Mouse (Mus musculus) frontal cortex, postnatal 25 days (tissue): ENCODE results near the gene Krcc1.
A peak's percentile ranks its signal among the peaks of the same experiment; 100 is the strongest.

Experiments
- DNase-seq, 2 experiments: peaks; one replicate each; pipeline ENCODE4 v3.0.0; 2022; ENCODE audit warnings: low spot score in 2 of 2

Gene Krcc1

DNA sequence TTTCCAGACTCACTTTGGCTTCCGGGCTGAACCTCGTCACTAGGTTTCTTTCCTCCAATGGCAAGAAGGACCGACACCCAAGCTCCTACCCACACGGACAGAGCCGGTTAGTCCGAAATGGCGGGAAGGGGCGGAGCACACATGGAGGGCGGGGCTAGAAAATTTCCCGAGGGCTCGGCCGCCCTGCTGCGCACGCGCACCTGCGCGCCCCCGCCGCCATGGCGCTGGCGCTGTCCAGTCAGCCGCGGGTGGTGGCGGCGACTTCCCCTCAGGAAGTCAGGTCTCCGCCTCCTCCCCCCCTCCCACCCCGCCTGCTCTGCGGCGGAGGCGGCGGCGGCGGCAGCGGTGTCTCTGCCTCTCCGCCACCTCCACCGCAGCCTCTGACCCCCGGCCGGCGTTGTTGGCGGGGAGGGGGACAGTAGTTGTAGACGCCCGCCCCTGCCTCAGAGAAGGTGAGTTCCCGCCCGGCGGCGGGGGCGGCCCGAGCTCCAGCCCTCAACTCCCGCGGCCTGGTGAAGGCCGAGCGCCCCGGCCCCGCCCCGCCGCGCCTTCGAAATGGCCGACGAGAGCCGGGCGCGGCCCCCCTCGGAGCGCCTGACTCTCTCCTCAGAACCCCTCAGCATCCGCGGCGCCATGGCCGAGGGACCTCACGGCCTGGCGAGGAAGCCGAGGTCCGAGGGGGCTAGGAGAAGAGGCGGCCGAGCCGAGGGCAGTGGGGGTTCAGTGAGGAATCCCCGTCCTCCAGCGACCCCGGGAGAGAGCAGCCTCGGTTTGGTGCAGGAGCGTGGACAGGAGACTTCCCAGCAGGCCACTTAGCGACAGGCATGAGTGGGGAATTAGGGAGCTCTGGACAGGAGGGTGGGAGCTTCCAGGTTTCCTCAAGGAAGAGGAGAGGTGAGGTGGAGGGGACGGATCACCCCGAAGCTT is at the start of gene Krcc1:
TSS of gene Krcc1 (plus strand) at position 289 of the 927 bp plus-strand sequence.
- peak; percentile 85 to 93 for DNase-seq

DNA sequence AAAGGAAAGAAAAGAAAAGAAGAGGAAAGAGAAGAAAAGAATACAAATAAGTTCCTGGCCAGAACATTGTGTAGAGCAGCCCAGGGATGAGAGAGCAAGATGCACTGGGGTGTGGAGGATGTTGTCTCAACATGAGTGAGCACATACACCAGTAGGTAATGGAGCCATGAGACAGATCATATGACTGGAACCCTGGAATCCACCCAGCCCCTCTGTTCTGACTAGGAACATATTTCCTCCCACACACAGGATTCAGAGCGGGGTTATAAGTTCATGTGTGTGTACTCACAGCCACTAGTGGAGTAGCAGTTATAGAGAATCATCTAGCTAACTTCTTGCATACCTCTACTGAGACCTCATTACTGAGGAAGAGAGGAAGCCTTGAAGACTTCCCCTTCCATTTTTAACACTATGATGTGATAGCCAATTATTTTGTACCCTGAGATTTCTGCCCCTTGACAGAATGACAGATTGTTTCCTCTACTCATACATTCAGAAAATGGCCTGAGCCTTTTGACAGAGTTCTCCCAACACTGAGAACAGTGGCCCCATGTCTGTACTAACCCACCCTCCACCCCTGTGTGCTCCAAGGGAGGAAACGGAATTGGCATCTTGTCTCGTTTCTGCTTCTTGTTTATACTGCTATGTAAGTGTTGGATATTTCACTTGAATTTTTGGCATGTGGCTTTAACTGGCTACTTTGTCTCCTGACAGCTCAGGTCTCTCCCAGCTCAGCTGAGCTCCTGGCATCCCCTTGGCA is 47.1 kb upstream of the Krcc1 start:
- DNase-seq, result no peak

DNA sequence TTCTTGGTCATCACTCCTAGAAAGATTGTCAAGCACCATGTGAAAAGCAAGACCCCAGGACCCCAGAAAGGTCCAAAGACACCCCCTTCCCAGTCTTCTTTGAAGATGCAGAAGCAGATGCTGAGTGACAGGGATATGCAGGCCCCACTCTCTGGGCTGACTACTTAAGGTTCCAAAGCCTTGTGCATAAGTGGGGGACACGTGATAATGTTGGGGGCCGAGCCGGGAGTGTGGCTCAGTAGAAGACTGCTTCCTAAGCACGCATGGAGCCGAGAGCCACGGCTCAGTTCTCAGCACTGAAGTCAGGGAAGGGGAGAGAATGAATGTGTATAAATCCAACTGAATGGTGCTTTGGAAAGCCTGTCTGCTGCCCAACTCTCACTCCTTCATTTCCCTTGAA is 44.9 kb upstream of the Krcc1 start:
- DNase-seq, result no peak

DNA sequence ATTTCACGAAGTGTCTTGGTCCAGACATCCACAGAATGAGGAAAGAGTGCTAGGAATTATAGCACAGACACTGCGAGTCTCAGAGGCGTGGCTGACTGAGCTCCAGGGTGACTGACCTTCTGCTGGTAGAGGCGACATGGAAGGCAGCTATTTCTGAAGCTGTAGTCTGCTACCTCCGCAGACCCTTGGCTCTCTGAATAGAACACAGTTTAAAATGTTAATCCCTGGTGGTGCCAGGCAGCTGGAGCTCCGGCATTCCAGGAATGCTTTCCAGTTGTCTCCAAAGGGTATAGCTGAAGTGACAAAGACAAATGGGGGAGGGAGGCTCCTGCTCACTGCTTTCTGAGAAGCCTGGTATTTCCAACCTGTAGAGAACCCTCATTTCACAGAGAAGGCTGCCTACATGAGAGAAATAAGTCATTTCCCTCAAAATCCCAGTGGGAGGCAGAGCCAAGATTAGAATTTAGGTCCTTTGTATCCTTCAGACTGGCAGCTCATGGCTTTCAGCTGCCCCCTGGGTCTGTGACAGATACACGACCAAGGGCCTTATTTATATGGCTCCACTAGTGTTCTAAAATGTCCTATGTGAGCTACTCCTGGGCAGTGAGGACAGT is 44.2 kb upstream of the Krcc1 start:
- no peak for DNase-seq

DNA sequence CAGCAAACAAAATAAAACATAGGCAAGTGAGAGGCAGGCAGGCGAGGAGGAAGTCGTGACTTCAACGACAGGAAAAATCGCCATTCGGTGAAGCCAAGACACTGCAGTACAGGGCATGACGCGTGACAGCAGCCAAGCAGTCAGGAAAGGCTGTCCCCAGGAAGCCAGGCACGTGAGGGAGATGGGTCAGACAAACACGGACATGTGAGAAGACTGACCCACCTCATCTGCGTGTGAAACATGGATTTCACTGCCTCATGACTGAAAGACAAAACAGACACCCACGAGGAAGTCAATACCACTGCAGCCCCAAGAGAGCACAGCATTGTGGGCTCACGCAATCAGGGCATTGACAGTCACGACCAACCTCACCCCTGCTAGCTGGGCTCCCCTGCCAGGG is 36.4 kb upstream of the Krcc1 start:
- DNase-seq, result no peak

DNA sequence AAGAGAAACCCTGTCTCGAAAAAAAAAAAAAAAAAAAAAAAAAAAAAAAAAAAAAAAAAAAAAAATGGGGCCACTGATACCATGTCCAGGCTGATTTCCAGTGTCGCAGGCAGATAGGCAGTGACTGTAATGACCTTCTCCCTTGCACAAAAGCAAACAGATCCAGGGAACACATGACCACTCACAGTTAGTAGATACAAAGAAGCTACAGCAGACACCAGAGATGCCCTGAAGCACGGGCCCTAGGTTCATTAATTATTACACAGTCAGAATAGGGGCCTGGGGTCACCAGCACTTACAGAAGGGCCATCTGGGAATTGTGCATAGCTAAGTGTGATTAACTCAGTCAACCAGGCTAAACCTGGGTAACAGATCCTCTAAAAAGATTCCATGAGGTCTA is 35.5 kb upstream of the Krcc1 start:
- DNase-seq, result no peak

DNA sequence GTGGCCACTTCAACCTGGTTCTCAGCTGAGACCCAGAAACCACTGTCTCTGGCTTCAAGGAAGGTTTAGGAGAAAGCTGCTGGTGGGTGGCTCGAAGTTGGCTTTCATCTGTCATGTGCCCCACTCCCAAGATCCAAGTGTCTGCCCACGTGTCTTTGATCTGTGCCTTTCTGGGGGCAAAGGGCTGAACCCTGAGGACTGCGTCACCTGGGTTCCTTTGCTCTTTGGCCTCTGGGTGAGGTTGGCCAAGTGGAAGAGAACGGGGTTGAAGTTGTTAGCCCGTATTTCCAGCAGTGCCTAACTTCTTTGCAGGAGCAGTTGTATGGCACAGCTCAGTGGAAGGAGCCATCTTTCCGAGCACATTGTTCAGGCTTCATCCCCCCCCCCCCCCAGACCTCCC is 35.0 kb upstream of the Krcc1 start:
- DNase-seq, result no peak

DNA sequence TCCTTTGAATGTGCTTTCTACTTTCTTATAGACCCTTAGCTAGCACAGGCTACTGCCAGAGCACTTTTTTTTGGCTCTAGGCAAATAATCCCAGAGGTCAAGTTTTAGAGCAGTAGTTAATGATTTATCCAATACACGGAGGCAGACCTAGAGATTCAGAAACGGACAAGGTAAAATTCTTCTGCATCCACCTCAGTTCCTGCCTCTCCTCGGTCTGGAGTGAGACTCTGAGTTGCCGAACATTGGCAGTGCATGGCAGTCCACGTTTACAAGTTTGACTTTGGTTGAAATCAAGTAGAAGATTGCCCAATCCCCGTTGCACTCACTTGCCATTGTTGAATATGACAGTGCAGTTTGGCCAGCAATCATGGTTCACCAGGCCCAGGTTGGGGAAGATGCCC is 34.4 kb upstream of the Krcc1 start:
- no peak for DNase-seq

DNA sequence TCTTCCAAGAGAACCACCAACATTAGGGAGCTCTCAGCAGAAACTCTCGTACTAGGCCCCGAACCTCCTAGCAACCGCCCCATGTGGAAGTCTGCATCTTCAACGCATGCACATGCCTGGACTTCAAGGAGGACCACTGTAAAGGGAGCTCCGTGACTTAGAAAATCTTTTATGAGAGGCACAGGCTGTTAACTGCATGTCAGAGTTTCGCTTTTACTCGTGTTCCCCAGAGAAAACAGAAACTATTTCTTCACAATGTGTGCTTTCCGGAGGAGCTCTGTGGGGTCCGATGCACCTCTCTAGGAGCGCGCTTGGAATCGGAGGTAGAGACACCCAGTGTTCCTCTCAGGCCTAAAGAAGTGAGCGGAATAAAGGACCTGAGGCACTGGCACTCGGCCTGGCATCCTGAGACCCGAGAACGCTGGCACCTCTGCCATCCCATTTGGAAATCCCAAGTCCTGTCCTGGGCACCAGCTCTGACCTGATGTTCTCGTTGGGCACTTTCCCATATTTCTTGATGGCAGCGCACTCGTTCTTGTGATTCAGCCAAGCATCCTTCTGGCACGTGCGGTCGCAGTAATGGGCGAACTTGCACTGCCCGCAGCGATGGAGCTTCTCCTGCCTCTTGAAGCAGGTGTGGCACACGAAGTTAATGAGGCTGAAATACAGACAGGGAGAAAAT is 32.3 kb upstream of the Krcc1 start:
- no peak for DNase-seq

DNA sequence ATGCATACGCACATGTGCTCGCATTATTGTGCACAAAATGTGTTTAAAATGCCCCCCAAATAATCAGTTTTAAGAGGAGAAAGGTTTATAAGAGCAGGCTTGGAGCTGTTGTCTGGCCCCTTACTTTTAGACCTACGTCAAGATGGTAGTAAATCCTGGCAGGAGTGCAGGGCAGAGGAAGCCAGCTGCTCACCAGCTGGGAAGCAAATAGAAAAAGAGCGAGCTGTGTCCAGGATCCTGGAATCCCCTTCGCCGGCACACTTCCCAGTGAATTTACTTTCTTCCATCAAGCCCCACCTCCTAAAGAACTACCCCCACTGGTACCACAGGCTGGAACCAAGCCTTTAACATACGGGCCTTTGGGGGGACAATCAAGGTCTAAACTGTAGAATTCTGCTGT is 30.6 kb upstream of the Krcc1 start:
- no peak for DNase-seq

DNA sequence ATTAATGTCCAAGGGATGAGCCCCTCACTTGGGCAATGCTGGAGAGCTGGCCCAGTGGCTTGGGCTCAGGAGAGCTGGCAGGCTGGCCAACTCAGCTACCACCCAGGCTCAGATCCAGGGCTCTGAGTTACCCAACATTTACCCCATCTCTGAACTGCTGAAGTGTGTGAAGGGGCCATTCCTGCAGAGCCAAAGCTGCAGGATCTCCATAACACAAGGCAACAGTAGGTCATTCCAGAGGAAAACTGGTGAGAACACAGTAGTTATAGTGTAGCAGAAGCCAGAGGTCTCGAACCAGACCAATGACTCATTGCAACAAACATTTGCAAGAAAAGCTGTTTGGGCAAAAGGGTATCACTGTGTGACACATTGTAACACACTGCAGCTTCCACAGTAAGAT is 28.7 kb upstream of the Krcc1 start:
- no peak for DNase-seq

DNA sequence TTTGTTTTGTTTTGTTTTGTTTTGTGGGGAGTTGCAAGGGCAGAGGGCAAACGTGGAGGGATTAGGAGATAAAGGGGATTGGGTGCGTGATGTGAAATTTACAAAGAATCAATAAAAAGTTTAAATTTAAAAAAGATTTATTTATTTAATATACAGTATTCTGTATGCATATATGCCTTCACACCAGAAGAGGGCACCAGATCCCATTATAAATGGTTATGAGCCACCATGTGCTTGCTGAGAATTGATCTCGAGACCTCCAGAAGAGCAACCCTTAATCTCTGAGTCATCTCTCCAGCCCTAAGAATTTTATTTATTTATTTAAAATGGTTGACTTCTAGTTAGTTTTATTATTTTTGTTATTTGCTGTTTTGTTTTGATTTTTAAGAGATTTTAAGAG is 28.2 kb upstream of the Krcc1 start:
- no peak for DNase-seq

DNA sequence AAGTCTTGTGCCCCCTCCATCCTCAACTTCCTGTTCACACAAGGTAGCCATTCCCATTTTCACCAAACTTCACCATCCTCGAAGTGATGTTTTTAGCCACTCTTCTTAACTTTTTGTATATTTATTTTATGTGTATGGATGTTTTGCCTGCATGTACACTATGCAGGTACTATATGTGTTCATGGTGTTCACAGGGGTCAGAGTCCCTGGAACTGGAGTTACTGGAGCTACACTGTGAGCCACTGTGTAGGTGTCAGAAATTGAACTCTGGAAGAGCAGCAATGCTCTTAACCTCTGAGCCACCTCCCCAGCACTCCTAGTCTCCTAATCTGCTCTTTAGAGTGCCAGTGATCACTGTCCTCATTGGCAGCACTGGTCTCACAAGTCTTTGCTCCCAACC is 23.1 kb upstream of the Krcc1 start:
- DNase-seq, result no peak

DNA sequence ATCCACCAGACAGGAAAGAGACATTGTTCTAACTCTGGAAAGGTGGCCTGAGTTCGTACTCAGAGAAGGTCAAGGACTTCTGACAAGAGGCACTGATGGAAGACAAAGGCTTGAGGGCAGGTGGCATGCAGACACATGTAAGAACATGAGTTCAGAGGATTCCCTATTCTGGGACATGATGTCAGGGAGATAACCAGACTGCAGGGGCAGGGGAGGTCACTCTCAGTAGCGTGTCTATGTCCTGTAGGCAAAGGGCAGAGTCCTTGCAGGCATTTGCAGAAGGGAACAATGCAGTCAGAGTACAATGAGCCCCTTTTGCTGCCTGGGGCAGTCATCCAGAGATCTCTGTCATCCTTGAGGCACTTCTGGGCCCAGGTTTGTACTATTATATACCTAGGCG is 21.9 kb upstream of the Krcc1 start:
- no peak for DNase-seq

DNA sequence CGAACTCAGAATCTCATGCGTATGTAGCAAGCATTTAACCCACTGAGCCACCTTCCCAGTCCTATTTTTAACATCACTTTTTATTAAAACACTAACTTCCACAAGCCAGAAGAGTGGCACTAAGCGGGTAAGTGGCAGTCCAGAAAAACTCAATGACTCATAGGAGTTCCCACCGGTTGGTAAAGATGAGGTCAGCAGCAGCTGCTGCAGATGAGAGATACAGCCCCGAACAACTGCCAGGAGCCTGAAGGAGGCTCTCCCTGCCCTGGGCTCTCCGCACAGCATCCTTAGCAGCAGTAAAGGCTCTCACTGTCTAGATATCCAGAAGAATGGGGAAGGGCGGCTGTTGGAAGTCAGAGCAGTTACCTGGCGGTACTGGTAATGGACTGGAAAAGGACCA is 20.5 kb upstream of the Krcc1 start:
- DNase-seq, result no peak

DNA sequence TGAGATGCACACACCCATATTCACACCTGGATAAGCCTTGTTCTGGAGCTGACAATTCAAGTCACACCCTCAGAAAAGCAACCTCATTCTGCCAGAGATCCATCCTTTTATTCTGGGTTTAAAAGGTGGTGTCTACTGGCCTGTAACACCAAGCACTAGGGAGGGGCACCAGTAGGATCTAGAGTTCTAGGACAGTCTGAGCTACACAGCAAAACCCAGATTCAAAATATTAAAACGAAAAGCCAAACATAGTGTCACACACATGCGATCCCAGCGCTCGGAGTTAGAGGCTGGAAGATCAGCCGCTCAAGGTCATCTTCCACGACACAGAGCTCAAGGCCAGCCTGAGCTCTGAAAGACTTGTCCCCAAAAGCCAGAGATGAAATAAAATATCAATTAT is 17.0 kb upstream of the Krcc1 start:
- no peak for DNase-seq

DNA sequence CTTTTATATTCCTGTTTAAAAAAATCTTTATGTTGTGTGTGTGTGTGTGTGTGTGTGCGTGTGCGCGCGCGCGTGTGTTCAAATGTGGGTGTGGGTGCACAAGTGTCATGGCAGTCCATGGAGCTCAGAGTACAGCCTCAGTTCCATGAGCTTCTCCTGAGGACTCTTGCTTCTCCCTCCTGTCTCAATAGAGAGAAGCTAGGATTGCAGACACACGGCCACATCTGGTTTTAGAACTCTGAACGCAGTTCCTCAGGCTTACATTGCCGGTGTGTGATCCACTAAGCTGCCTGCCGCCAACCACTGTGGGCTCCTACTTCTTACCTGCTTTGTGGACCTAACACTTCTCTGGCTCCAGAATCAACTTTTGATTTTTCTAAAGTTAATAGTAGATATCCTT is 15.3 kb upstream of the Krcc1 start:
- DNase-seq, result no peak

DNA sequence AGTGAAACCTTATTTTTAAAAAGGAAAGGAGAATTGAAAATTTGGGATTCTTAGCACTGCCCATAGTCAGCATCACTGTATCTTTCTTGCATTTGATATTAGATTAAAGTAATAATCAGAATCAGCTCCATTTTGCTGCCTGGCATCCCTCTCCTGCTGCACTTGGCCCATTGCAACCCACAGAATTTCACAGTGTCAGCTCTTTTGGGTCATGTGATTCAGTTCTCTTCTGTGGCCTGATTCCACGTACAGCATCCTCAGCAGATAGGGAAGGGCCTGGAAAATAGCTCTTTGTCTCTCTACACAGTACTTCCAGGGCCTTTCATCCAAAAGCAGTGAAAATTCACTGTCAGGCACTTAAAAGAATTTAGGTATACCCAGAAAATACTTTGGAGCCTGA is 14.1 kb upstream of the Krcc1 start:
- DNase-seq, result no peak

DNA sequence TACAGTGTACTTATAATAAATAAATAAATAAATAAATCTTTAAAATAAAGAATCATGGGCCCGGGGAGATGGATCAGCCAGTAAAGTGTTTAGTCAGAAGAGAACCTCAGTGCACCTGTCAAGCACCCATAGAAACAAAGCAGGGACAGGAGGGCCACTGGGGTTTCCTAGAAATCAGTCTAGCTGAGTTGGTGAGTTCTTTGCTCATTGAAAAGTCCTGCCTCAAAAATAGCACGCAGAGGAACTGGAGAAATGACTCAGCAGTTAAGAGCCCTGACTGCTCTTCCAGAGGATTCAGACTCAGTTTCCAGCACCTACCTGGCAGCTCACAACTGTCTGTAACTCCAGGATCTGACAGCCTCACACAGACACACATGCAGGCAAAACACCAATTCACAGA is 12.9 kb upstream of the Krcc1 start:
- no peak for DNase-seq

DNA sequence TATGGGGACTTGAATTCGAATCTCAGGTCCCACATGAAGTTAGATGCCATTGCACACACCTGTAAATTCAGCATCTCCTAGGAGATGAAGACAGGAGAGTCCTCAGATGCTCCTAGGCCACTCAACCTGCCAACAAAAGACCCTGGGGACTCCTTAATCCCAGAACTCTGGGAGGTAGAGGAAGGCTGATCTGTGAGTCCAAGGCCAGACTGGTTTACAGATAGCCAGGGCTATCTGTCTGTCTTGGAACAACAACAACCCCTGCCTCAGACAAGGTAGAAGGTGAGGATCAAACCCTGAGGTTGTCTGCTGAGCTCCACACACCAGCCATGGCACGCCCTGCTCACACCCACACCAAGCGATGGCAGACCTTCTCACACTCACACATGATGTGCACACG is 12.3 kb upstream of the Krcc1 start:
- DNase-seq, result no peak

DNA sequence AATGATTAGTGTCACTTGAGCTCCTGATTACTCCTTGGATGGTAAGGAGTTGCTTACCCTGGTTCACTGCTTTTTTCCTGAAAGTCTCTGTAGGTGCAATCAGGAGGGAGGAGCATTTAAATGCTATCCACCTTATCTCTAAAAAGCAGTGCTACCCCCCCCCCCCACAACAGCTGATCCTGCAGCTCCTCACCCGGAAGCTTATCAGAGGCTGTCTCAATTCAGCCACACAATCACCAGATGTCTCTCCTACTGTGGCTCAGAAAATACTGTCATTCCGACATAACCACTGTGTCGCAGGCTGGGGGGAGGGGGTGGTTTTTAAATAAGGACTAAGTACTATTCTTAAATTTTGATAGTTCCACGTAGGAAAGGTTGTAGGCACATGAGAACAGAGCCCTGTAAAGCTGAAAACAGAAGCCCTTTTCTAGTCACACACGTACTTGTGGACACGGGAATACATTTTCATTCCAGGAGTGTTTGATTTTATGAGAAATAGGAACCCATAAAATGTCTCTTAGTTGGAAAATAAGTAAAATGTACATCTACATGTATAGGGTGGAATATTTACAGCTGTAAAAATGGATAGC is 11.3 kb upstream of the Krcc1 start:
- DNase-seq, result no peak

DNA sequence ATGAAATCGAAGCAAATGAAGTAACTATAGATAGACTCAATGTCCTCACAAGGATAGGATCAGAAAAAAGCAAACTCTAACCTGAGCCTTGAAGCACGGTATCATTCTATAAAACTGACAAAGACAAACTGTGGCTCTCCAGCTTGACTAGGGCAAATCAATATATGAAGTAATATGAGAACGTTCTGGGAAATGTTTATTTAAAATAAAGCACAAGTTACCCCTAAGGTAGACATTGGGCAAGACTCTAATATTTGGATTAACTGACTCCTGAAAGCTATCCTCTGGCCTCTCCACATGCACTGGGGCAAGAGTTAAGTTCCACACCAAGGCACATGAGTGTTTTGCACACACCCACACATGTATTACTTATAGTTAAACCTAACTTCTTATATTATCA is 10.4 kb upstream of the Krcc1 start:
- DNase-seq, result no peak
